Mouse (Mus musculus): ENCODE data around the gene Kiss1r. TPM values are rescaled to one million over a fixed set of nuclear protein-coding genes. Genes with fewer than 3 reads are reported as not detected.

The Kiss1r gene
- total RNA-seq, 2 experiments from 2014 or later = 5.7 to 7.6 TPM

- intact Hi-C loops (cut with DNase I) = no loop called here
- no peak for DNase-seq (ENCODE audit: low spot score in 2 of 2)
Measured at GRCm38 (mm10) chr10:79919251-79919849, 2.6 kb downstream of the Kiss1r start.

- intact Hi-C loops (cut with DNase I) = no loop called here
- DNase-seq (ENCODE audit: low spot score in 2 of 2) = no peak
Measured at GRCm38 (mm10) chr10:79920056-79920890, 3.5 kb downstream of the Kiss1r start.

GRCm38 (mm10) chr10:79920958-79921535 lies 4.3 kb downstream of the Kiss1r start, which contains the start of gene R3hdm4:
Gene R3hdm4 (minus strand): TSS chr10:79921208.
- DNase-seq (ENCODE audit: low spot score in 2 of 2) = no peak
- intact Hi-C loops (cut with DNase I) = no loop called here

GRCm38 (mm10) chr10:79921572-79921971 lies 4.8 kb downstream of the Kiss1r start:
- intact Hi-C loops (cut with DNase I) = no loop called here
- no peak for DNase-seq (ENCODE audit: low spot score in 2 of 2)

GRCm38 (mm10) chr10:79924998-79925784 lies 8.4 kb downstream of the Kiss1r start:
- DNase-seq (ENCODE audit: low spot score in 2 of 2) = peak; percentile 96 to 97
- intact Hi-C loops (cut with DNase I) = loop anchor here (1.0 to 2.0 kb wide), 4 partner anchors 30 to 91 kb away; no protein-coding TSS in a partner anchor

- no peak for DNase-seq (ENCODE audit: low spot score in 2 of 2)
- intact Hi-C loops (cut with DNase I) = loop anchor here (1.0 to 2.0 kb wide), 4 partner anchors 29 to 92 kb away; no protein-coding TSS in a partner anchor
Measured at GRCm38 (mm10) chr10:79925785-79926490, 9.2 kb downstream of the Kiss1r start.

- peak; percentile 86 to 87 for DNase-seq (ENCODE audit: low spot score in 2 of 2)
- intact Hi-C loops (cut with DNase I) = no loop called here
Measured at GRCm38 (mm10) chr10:79926491-79927323, 9.9 kb downstream of the Kiss1r start, which contains the start of gene Arid3a. Gene Arid3a (plus strand): TSS chr10:79927043.

- DNase-seq (ENCODE audit: low spot score in 2 of 2) = peak in 1 of 2 experiments; percentile 51
- intact Hi-C loops (cut with DNase I) = no loop called here
Measured at GRCm38 (mm10) chr10:79927324-79928029, 10.7 kb downstream of the Kiss1r start.

- DNase-seq (ENCODE audit: low spot score in 2 of 2) = no peak
- intact Hi-C loops (cut with DNase I) = no loop called here
Measured at GRCm38 (mm10) chr10:79928030-79928694, 11.4 kb downstream of the Kiss1r start.

- intact Hi-C loops (cut with DNase I) = no loop called here
- no peak for DNase-seq (ENCODE audit: low spot score in 2 of 2)
Measured at GRCm38 (mm10) chr10:79928907-79929701, 12.3 kb downstream of the Kiss1r start.

- DNase-seq (ENCODE audit: low spot score in 2 of 2) = no peak
- intact Hi-C loops (cut with DNase I) = no loop called here
Measured at GRCm38 (mm10) chr10:79929967-79930825, 13.4 kb downstream of the Kiss1r start.

GRCm38 (mm10) chr10:79930826-79931186 lies 14.0 kb downstream of the Kiss1r start:
- DNase-seq (ENCODE audit: low spot score in 2 of 2) = no peak
- intact Hi-C loops (cut with DNase I) = no loop called here

GRCm38 (mm10) chr10:79931797-79932196 lies 15.0 kb downstream of the Kiss1r start:
- intact Hi-C loops (cut with DNase I) = no loop called here
- no peak for DNase-seq (ENCODE audit: low spot score in 2 of 2)

- DNase-seq (ENCODE audit: low spot score in 2 of 2) = peak; percentile 57 to 70
Measured at GRCm38 (mm10) chr10:79932736-79933135, 16.0 kb downstream of the Kiss1r start.

GRCm38 (mm10) chr10:79933145-79933679 lies 16.4 kb downstream of the Kiss1r start:
- intact Hi-C loops (cut with DNase I) = no loop called here
- no peak for DNase-seq (ENCODE audit: low spot score in 2 of 2)

More at GRCm38 (mm10) chr10:79932736-79933135, 16.0 kb downstream of the Kiss1r start:
- intact Hi-C loops (cut with DNase I) = no loop called here

All from left cerebral cortex, postnatal 14 days (tissue).